Mouse (Mus musculus) erythroblast, embryonic 14.5 days (primary cell): ENCODE data around the gene Dalrd3. TPM values are rescaled to one million over a fixed set of nuclear protein-coding genes. Genes with fewer than 3 reads are reported as not detected.
"Not testable (repeated sequence)": the region's sequence is repeated elsewhere in the genome, so short reads cannot be mapped to it uniquely, and the experiment has no call there.

Experiments used
- H3K27me3 ChIP-seq: 2 replicates; pipeline ENCODE4 v1.6.1; 2012; ENCODE audit warnings: inconsistent platforms; ENCODE audit not compliant: control insufficient read depth
- H3K36me3 ChIP-seq: 2 replicates; pipeline ENCODE4 v1.6.1; 2012; ENCODE audit warnings: mild to moderate bottlenecking, inconsistent platforms; ENCODE audit not compliant: control insufficient read depth
- H3K4me1 ChIP-seq: 2 replicates; pipeline ENCODE4 v1.6.1; 2012; ENCODE audit warnings: inconsistent platforms; ENCODE audit not compliant: control insufficient read depth
- H3K4me3 ChIP-seq: replicated peaks from 2 replicates; pipeline ENCODE3; 2012; ENCODE audit warnings: moderate library complexity, mild to moderate bottlenecking, inconsistent platforms
- H3K9me3 ChIP-seq: 2 replicates; pipeline ENCODE4 v1.6.1; 2012; ENCODE audit warnings: low read length, inconsistent platforms, mixed read lengths; ENCODE audit not compliant: control insufficient read depth
- GATA1 ChIP-seq: IDR thresholded peaks from 2 replicates; pipeline ENCODE4 v1.6.1; 2012; ENCODE audit warnings: low read length, inconsistent platforms, mixed read lengths
- TAL1 ChIP-seq: IDR thresholded peaks from 3 replicates; pipeline ENCODE4 v1.6.1; 2012; ENCODE audit warnings: low read length, inconsistent platforms, mixed read lengths
- polyA plus RNA-seq: library from polyadenylated mRNA; stranded (reverse); fragments of >175 nt; gene quantifications from 2 replicates; pipeline ENCODE4 v1.2.3, GENCODE M21; 2012

Gene Dalrd3
- polyA plus RNA-seq, 1 experiment: 6.0 TPM

DNA sequence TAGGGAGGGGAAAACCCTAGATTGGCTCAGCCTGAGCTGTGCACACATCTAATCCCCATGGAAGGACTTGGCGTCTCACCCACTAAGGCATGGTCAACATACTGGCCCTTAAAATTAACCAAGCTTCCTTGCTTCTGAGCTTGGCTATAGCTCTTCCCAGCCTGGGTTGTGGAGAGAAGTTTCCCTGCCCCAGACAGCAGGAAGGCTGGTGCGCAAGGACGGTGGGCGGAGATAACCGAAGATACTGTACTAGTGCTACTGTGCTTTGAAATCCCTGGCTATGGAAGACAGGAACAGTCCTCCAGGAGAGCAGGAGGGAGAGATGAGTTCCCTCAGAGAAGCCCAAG lies 9.6 kb downstream of the Dalrd3 start:
- TF ChIP-seq GATA1 (no peak), TAL1 (no peak)
- H3K9me3 ChIP-seq: no peaks in the 10 kb centered on the region
- peaks cover 24% of the 10 kb centered on the region for H3K36me3 ChIP-seq

DNA sequence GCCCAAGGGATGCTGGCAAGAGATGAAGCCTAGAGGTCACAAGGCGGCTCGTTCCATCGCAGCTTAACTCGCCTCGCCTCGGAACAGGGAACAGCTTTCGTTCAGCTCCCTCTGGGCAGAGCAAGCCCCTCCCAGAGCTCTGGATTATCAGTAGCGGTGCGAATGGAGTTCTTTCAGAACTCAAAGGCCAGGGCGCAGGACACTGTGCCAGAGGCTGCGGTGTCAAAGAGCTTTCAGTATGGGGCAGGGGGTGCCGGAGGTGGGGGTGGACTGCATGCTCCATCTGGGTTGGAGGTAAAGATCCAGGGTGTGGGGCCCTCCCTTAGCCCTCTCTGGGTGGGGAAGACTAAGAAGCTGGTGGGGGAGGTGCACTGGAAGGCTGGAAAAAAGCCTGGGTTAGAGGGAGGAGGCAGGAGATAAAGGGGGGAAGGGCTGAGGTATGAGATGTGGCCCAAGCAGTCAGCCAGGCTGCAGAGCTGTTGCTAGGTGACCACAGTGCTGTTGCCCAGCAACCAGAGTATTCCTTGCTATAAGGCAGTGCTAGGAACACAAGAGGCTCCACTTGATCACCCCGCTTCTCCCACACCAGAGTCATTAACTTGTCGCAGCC lies 18.0 kb downstream of the Dalrd3 start:
- Histone ChIP-seq H3K4me1 (peaks cover 9% of the 10 kb centered on the region), H3K9me3 (no peaks in the 10 kb centered on the region), H3K27me3 (no peaks in the 10 kb centered on the region), H3K36me3 (no peaks in the 10 kb centered on the region), H3K4me3 (no peak overlapping the region)
- TF ChIP-seq GATA1 (no peak), TAL1 (no peak)

More for the DNA sequence above, 9.6 kb downstream of the Dalrd3 start:
- H3K4me3 ChIP-seq: peak overlapping the region; percentile 79
- no peaks in the 10 kb centered on the region for H3K27me3 ChIP-seq
- peaks cover 33% of the 10 kb centered on the region for H3K4me1 ChIP-seq

DNA sequence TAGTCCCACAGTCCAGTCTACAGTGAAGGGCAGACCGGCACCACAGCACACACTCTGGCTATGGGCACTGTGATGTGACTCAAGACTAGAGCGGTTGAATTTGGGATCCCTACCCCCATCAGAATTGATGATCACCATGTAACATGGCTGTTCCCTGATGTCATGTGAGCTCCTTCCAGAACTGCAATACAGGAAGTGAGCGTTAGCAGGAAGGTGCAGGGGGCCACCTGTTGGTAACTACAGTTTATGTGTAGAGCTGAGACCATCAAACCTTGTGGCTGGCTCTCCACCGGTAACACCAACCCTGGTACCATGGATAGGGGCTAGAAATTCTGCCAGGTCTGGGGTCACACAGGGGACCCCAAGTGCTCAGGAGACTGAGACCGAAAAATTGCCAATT lies 19.5 kb downstream of the Dalrd3 start:
- TF ChIP-seq GATA1 (no peak), TAL1 (no peak)
- Histone ChIP-seq H3K36me3 (no peaks in the 10 kb centered on the region), H3K27me3 (no peaks in the 10 kb centered on the region)

DNA sequence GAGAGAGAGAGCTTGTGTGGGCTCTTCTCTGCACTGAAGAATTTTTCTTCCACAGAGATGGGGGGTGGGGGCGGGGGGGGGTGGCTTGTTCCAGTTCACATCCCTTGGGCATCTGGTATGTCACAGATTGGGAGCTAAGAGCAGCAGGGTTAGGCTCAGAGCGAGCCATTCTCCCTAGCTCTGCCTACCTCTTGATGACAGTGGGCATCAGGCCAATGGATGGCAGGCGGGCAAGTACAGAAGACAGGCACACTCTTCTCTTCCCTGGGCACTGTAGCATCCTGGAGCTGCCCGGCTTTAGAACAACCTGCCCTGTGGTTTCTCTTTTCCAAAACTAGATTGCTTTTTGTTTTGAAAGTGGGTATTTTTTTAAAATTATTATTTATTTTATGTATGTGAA lies 21.8 kb downstream of the Dalrd3 start:
- no peak for TF ChIP-seq TAL1
- TF ChIP-seq GATA1: no peak
- Histone ChIP-seq H3K27me3 (no peaks in the 10 kb centered on the region; the same call in 1 of the 2 replicates), H3K36me3 (no peaks in the 10 kb centered on the region), H3K4me3 (no peak overlapping the region), H3K9me3 (no peaks in the 10 kb centered on the region), H3K4me1 (peaks cover 14% of the 10 kb centered on the region)

More for the DNA sequence above, 19.5 kb downstream of the Dalrd3 start:
- Histone ChIP-seq H3K4me1 (peaks cover 9% of the 10 kb centered on the region), H3K4me3 (no peak overlapping the region), H3K9me3 (no peaks in the 10 kb centered on the region)

DNA sequence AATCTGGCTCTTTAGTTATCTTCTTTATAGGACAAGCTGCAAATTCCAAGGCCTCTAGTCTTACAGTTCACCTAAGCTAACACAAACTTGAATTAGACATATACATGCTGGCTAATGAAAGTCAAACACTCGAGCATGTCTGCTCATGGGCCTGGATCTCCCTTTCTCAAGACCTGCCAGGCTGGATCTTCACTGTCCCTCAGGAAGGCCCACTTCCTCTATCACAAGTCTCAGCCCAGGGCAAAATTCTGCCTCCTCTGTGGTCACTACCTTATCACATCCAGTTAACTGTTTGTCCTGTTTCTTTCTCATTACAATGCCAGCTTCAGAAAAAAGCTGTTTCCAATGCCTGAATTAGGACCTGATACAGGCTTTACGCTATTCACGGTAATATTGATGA lies 24.7 kb downstream of the Dalrd3 start:
- TF ChIP-seq TAL1 (no peak), GATA1 (no peak)
- Histone ChIP-seq H3K9me3 (no peaks in the 10 kb centered on the region), H3K4me3 (no peak overlapping the region), H3K36me3 (no peaks in the 10 kb centered on the region), H3K4me1 (peaks cover 18% of the 10 kb centered on the region), H3K27me3 (peaks cover 14% of the 10 kb centered on the region)

DNA sequence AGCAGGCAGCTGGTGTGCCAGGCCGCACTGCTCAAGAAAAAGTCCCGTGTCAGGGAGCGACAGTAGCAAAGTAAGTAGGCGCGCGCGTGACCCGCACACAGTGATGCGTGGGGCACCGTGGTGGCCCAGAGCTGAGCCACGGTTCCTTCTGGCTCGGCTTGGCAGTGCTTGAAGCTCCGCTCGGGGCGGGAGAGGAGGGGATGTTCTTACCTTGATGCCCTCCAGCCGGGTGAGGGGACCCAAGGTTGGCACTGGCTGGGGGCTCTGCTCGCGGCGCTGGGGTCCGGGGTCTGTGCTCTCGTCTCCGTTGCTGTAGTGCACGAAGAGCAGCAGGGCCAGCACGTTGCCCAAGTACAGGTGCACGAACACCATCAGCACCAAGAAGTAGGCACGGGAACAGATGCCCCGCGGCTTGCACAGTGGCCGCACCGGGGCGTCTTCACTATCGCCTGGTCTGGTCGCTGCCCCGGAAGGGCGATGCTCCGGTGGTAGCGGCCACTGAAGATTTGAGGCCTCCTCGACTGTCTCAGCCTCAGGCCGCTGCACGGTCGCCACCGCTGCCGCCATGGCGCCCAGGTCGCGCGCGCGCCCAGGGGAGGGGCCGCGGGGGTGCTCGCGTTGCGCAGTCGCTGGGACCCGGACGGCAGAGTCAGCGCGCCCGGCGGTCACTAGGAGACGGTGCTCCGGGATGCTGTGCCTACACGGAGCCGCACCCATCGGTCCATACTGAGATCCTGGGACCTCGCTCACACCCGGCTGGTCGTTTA lies 27.5 kb downstream of the Dalrd3 start, which contains the start of gene P4htm:
Gene P4htm (minus strand): TSS at position 670 of the 767 bp plus-strand sequence.
- Histone ChIP-seq H3K4me3 (peak within 1 kb of the TSS; percentile 64), H3K4me1 (peaks cover 18% of the 10 kb centered on the region), H3K9me3 (no peaks in the 10 kb centered on the region), H3K27me3 (peaks cover 14% of the 10 kb centered on the region), H3K36me3 (peaks cover 8% of the 10 kb centered on the region)
- TF ChIP-seq TAL1 (no peak), GATA1 (no peak)

DNA sequence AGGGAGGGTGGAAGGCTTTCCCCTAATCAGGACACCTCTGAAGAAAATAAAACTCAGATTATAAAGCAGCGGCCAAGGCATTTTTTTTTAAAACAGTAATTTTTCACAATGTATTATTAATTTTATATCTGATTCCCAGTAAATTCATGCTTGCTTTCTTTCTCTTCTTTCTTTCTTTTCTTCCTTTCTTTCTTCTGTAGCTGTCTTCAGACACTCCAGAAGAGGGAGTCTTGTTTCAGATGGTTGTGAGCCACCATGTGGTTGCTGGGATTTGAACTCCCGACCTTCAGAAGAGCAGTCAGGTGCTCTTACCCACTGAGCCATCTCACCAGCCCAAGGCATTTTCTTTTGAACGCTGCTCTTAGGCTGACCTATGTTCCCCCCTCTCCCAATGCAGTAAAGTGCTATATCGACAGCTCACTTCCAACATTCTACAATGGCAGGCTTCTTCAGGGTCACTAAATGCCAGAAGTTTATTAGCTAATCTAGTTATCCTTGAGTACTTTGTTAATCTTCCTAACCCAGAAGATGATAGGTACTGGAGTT lies 29.4 kb downstream of the Dalrd3 start:
- Histone ChIP-seq H3K4me3 (no peak overlapping the region), H3K27me3 (peaks cover 14% of the 10 kb centered on the region), H3K4me1 (peaks cover 18% of the 10 kb centered on the region), H3K36me3 (peaks cover 27% of the 10 kb centered on the region), H3K9me3 (no peaks in the 10 kb centered on the region)
- TF ChIP-seq GATA1 (no peak), TAL1 (no peak)

DNA sequence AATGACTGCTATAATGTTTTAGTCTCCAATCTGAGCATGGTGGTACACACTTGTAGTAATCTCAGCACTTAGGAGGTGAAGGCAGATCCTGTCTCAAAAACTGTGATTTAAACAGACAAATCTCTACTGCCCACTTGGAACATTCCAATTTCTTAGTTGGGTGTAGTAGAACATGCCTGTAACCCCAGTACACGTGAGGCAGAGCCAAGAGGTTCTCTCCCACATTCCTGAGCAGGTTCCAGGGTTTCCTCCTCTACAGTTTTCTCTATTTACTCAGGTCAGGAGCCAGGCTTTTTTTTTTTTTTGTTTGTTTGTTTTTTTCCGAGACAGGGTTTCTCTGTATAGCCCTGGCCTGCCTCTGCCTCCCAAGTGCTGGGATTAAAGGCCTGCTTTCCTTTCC lies 30.3 kb downstream of the Dalrd3 start:
- Histone ChIP-seq H3K27me3 (peaks cover 14% of the 10 kb centered on the region), H3K9me3 (no peaks in the 10 kb centered on the region), H3K4me3 (no peak overlapping the region), H3K4me1 (peaks cover 18% of the 10 kb centered on the region), H3K36me3 (peaks cover 36% of the 10 kb centered on the region)
- TF ChIP-seq TAL1: no peak

DNA sequence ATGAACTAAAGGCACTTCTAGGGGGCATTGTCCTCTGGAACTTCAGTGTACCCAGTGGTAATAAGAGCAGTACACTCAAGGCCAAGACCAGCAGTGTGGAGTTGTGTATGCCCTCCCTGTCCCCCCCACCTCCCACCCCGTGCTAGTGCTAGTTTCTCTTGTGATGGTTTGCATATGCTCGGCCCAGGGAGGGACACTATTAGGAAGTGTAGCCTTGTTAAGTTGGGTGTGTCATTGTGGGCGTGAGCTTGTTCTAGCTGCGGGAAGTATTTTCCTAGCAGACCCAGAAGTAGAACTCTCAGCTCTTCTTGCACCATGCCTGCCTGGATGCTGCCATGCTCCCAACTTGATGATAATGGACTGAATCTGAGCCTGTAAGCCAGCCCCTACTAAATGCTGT lies 32.3 kb downstream of the Dalrd3 start:
- H3K4me1 ChIP-seq: peaks cover 7% of the 10 kb centered on the region
- peaks cover 10% of the 10 kb centered on the region for H3K27me3 ChIP-seq
- H3K4me3 ChIP-seq: no peak overlapping the region
- peaks cover 56% of the 10 kb centered on the region for H3K36me3 ChIP-seq
- no peaks in the 10 kb centered on the region for H3K9me3 ChIP-seq
- TF ChIP-seq TAL1 (no peak), GATA1 (no peak)

DNA sequence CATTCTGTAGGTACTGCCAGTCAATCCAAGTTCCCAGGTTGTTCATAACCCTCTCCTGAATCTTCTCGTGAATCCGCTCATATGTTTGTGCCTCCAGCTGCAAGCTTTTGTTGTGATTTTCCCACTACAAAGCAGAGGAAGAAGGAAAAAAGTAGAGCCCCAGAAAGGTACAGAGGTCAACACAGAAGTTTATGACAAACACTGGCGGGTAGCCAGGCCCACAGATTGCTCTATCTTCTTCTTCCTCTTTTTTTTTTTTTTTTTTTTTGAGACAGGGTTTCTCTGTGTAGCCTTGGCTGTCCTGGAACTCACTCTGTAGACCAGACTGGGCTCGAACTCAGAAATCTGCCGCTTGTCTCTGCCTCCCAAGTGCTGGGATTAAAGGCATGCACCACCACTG lies 38.2 kb downstream of the Dalrd3 start:
- H3K4me3 ChIP-seq, H3K27me3 ChIP-seq, H3K9me3 ChIP-seq: not testable (repeated sequence)
- peaks cover 100% of the 10 kb centered on the region for H3K36me3 ChIP-seq
- H3K4me1 ChIP-seq: peaks cover 12% of the 10 kb centered on the region
